Mouse (Mus musculus) midbrain, postnatal 0 days (tissue): ENCODE data around the gene Sept9. TPM values are rescaled to one million over a fixed set of nuclear protein-coding genes. Genes with fewer than 3 reads are reported as not detected.

Experiments used
- ATAC-seq: fragments of 200-750 bp; cut with Nextera tagmentation; 2 replicates; pipeline ENCODE4 v1.8.0; 2017; ENCODE audit warnings: moderate number of reproducible peaks, mild to moderate bottlenecking, moderate TSS enrichment, moderate library complexity; ENCODE audit not compliant: low FRiP score
- DNase-seq: peaks from one replicate; pipeline ENCODE4 v3.0.0-alpha.2; 2015; ENCODE audit warnings: low spot score
- H3K27ac ChIP-seq: fragments of 300-500 bp; sonication (generic); 2 replicates; pipeline ENCODE4 v1.5.1; 2014; ENCODE audit warnings: low read depth, mild to moderate bottlenecking, low read length, mixed read lengths
- H3K27me3 ChIP-seq: fragments of 300-500 bp; sonication (generic); 2 replicates; pipeline ENCODE4 v1.6.1; 2014; ENCODE audit warnings: low read length, control low read depth, mixed read lengths; ENCODE audit not compliant: insufficient read depth
- H3K36me3 ChIP-seq: fragments of 300-500 bp; sonication (generic); 2 replicates; pipeline ENCODE4 v1.6.1; 2014; ENCODE audit warnings: low read length, control low read depth, mixed read lengths; ENCODE audit not compliant: insufficient read depth
- H3K4me1 ChIP-seq: fragments of 300-500 bp; sonication (generic); 2 replicates; pipeline ENCODE4 v1.6.1; 2014; ENCODE audit warnings: mild to moderate bottlenecking, control low read depth, antibody characterized with exemption, low read length, mixed read lengths; ENCODE audit not compliant: insufficient read depth
- H3K4me2 ChIP-seq: fragments of 300-500 bp; sonication (generic); 2 replicates; pipeline ENCODE4 v1.6.1; 2014; ENCODE audit warnings: low read depth, mild to moderate bottlenecking, low read length, mixed read lengths; ENCODE audit not compliant: poor library complexity, severe bottlenecking
- H3K4me3 ChIP-seq: fragments of 300-500 bp; sonication (generic); 2 replicates; pipeline ENCODE4 v1.5.1; 2014; ENCODE audit warnings: low read depth, mild to moderate bottlenecking, low read length, moderate library complexity
- H3K9ac ChIP-seq: fragments of 300-500 bp; sonication (generic); replicated peaks from 2 replicates; pipeline ENCODE4 v1.6.1; 2014; ENCODE audit warnings: mild to moderate bottlenecking, low read length, moderate library complexity, mixed read lengths; ENCODE audit not compliant: poor library complexity, severe bottlenecking
- H3K9me3 ChIP-seq: fragments of 300-500 bp; sonication (generic); 2 replicates; pipeline ENCODE4 v1.6.1; 2016; ENCODE audit warnings: low read length, control low read depth
- CTCF ChIP-seq: IDR thresholded peaks from 2 replicates; pipeline ENCODE4 v1.5.1; 2016; ENCODE audit warnings: antibody characterized with exemption, mild to moderate bottlenecking
- WGBS: fragments of 180-500 bp; shearing (Covaris S2); extraction: QIAGEN DNeasy Blood & Tissue Kit; methylation state at CpG from one replicate; pipeline ENCODE4 v1.1.7; 2014; 5-methylcytosine and 5-hydroxymethylcytosine counted together
- polyA plus RNA-seq: library from polyadenylated mRNA; unstranded; fragments of >200 nt; fragmentation: Nextera tagmentation; extraction: Ambion mirVana; gene quantifications from 2 replicates; pipeline ENCODE4 v1.2.1, GENCODE M21; 2015
- total RNA-seq: library from RNA; depleted of rRNA; stranded (reverse); fragments of >200 nt; gene quantifications from 2 replicates; pipeline ENCODE4 v1.2.3, GENCODE M21; 2014

Sept9 gene
- total and polyA plus RNA-seq, 2 experiments from 2014 or later, result 95.3 to 105 TPM

DNA sequence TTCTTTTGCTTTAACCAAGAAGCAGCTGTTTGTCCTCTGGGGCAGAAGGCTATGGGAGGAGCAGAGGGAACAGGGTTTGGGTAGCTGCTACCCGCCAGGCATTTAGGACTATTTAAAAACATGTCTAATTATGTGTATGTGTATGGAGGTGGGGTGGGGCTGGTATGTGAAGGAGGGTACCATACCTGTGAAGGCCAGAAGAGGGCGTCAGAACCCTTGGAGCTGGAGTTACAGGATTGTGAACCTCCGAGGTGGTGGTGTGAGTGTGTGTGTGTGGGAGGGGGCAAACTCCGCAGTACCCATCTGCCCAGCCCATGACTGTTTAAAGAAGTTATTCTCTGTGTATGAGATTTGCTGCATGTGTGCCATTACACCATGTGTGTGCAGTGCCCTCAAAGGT lies 25.3 kb downstream of the Sept9 start:
- H3K4me2 ChIP-seq, result no peak overlapping the region
- ATAC-seq, result no peak
- H3K4me3 ChIP-seq, result no peak overlapping the region
- no peaks in the 10 kb centered on the region for H3K36me3 ChIP-seq
- H3K27ac ChIP-seq, result no peak overlapping the region
- no peaks in the 10 kb centered on the region for H3K4me1 ChIP-seq
- no peak for DNase-seq
- H3K9ac ChIP-seq, result no peak overlapping the region
- TF ChIP-seq CTCF, result peak; percentile 36; the same call in 1 of the 2 replicates
- 57% methylated on average over 4 of the region's 4 CpGs for WGBS
- H3K9me3 ChIP-seq, result no peaks in the 10 kb centered on the region
- H3K27me3 ChIP-seq, result no peaks in the 10 kb centered on the region

DNA sequence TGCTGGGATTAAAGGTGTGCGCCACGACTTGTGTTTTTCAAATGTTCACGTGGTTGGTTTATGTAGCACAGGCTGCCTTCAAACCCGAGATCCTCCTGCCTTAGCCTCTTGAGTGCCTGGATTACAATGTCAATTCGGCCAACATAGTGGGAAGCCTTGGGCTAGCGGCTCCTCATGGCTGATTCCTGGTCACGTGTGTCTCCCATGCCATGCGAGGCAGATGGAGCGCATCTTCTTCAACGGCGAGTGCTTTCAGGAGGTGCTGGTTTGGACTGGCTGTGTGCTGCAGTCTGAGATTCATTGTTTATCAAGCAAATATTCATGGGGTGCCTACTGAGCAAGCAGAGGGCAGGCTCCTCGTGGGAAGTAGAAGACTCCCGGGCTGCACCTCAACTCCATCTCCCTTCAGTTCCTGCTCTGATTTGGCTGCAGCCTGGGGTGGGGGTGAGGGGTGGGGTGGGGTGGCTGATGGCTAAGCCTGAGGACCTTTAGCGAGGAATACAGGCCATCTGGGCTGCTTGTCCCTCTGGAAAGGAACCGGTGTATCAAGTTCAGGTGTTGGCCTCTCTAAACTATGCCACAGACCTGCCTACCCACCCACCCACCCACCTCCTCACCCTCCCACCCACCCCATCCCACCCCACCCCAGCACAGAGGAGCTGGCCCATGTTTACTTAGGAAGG lies 26.2 kb downstream of the Sept9 start:
- Histone ChIP-seq H3K9me3 (no peaks in the 10 kb centered on the region), H3K36me3 (no peaks in the 10 kb centered on the region), H3K4me1 (no peaks in the 10 kb centered on the region), H3K27me3 (no peaks in the 10 kb centered on the region), H3K4me3 (no peak overlapping the region), H3K9ac (no peak overlapping the region), H3K27ac (no peak overlapping the region), H3K4me2 (no peak overlapping the region)
- DNase-seq, result no peak
- WGBS, result 78% methylated on average over 15 of the region's 15 CpGs
- ATAC-seq, result no peak
- no peak for TF ChIP-seq CTCF

DNA sequence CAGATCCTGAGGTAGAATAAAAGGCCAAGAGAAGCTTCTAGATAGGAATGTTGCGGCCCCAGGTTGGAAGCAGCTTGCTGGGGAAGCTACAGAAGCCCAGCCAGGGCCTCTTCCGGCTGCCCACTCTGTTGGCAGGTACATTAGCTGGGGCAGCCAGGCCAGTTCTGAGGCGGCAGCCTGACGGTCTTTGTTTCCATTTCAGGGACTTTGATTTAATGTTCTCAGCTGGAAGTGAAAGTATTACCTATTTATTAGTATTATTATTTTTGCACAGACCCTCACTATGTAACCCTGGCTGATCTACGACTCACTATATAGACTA lies 26.7 kb downstream of the Sept9 start:
- DNase-seq (no peak), ATAC-seq (no peak)
- Histone ChIP-seq H3K4me1 (no peaks in the 10 kb centered on the region), H3K4me3 (no peak overlapping the region), H3K27me3 (no peaks in the 10 kb centered on the region), H3K9me3 (no peaks in the 10 kb centered on the region), H3K36me3 (no peaks in the 10 kb centered on the region), H3K9ac (no peak overlapping the region), H3K27ac (no peak overlapping the region), H3K4me2 (no peak overlapping the region)
- WGBS, result 76% methylated on average over 5 of the region's 5 CpGs
- no peak for TF ChIP-seq CTCF

DNA sequence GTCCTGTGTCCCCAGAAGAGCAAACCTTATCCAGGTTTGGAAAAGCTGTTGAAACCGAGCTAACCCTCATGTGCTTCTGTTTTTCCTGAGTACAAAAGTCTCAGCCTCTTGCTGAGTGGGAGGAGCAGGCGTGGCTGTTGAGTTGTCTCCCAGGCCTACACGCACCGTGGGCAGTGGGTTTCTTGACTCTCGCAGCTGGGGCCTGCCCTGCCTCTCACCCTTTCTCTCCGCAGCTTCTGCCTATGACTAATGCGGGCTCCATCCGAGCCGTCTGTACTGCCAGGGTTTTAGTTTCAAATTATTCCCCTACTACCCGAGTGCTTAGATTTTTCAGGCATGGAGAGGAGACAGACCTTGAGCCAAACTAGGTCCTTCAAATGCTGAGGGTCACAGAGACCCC lies 28.7 kb downstream of the Sept9 start:
- no peak overlapping the region for H3K27ac ChIP-seq
- ATAC-seq, result no peak
- H3K9me3 ChIP-seq, result no peaks in the 10 kb centered on the region
- no peak overlapping the region for H3K4me2 ChIP-seq
- H3K27me3 ChIP-seq, result no peaks in the 10 kb centered on the region
- no peak for DNase-seq
- no peaks in the 10 kb centered on the region for H3K36me3 ChIP-seq
- no peak overlapping the region for H3K4me3 ChIP-seq
- H3K9ac ChIP-seq, result no peak overlapping the region
- TF ChIP-seq CTCF, result no peak
- 57% methylated on average over 10 of the region's 10 CpGs for WGBS
- H3K4me1 ChIP-seq, result no peaks in the 10 kb centered on the region

DNA sequence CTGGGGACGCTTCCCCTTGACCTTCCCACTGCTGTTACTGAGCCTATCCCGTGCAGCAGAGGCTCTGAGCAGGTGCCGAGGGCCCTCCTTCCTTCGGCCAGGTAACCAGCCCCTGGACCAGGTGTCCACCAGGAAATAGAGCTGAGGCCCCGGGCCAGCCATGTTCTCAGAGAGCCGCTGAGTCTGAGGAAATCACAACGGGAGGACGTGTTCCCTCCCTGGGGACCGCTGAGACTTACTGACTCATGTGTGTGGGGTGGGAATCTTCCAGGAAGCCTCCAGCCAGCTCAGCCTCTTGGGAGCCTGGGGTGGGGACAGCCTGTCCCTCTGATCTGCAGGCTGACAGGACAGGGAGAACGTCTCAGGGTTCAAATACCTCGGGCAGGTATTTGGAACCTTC lies 32.1 kb downstream of the Sept9 start:
- H3K36me3 ChIP-seq, result no peaks in the 10 kb centered on the region
- no peak overlapping the region for H3K27ac ChIP-seq
- DNase-seq (no peak), ATAC-seq (no peak)
- TF ChIP-seq CTCF, result no peak
- H3K4me2 ChIP-seq, result no peak overlapping the region
- no peak overlapping the region for H3K4me3 ChIP-seq
- H3K9ac ChIP-seq, result no peak overlapping the region
- peaks cover 4% of the 10 kb centered on the region; the same call in 1 of the 2 replicates for H3K4me1 ChIP-seq
- H3K9me3 ChIP-seq, result no peaks in the 10 kb centered on the region
- H3K27me3 ChIP-seq, result no peaks in the 10 kb centered on the region
- 67% methylated on average over 11 of the region's 11 CpGs for WGBS

DNA sequence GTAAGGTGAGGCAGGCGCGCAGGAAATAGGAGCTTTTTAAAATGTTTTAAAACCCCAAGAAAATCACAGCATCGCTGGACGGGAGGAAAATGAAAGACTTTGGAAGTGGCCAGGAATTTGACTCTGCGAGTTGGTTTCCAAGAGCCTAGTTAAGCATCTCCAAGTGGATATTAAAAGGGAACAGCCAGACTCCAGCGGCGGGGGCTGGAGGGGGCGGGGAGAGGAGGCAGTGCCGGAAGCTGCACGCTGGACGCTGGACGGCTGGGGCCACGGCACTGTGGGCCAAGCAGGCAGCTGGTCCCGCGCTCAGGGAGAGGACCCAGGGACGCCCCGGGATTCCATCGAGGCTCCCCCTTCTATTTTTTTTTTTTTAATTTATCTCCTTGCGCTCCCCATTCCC lies 32.6 kb downstream of the Sept9 start:
- Histone ChIP-seq H3K4me1 (peaks cover 4% of the 10 kb centered on the region; the same call in 1 of the 2 replicates), H3K9me3 (no peaks in the 10 kb centered on the region), H3K36me3 (no peaks in the 10 kb centered on the region), H3K4me2 (peak overlapping the region; percentile 20; the same call in 1 of the 2 replicates), H3K27me3 (no peaks in the 10 kb centered on the region), H3K9ac (no peak overlapping the region), H3K27ac (no peak overlapping the region), H3K4me3 (no peak overlapping the region)
- WGBS, result 32% methylated on average over 18 of the region's 19 CpGs
- ATAC-seq (no peak), DNase-seq (peak; percentile 30)
- TF ChIP-seq CTCF, result no peak
